Comparison of ENCODE assay signal across 31 mouse cellular contexts in genomic region chr10:64671469-64671868, GRCm38 (mm10).
"Had no signal": no experiment of that assay in that cellular context is flagged by ENCODE, and none has a peak within 500 bp of the region (broad histone marks: within the 10 kb centered on the region; RNA-seq: fewer than 3 reads in every experiment).

No protein-coding gene starts in this region.

- H3K4me1 ChIP-seq: heart, embryonic 12.5 days; heart, embryonic 13.5 days; heart, embryonic 15.5 days; hindbrain, embryonic 12.5 days; hindbrain, embryonic 13.5 days; hindbrain, embryonic 15.5 days; intestine, embryonic 15.5 days; kidney, embryonic 15.5 days had no signal

- DNase-seq: heart, postnatal 10 days; heart, postnatal 14 days; heart, postnatal 36 days; heart, postnatal 4 days; kidney, adult 11 months; kidney, adult 18-20 months; kidney, adult 2 months; kidney, adult 8-10 months; kidney, adult 9 months; kidney, postnatal 10 days; kidney, postnatal 14 days; kidney, postnatal 25 days; kidney, postnatal 36 days; kidney, postnatal 4 days; layer of hippocampus, adult 9-11 months; layer of hippocampus, postnatal 36 days had no signal

- H3K9ac ChIP-seq: heart, embryonic 12.5 days; heart, embryonic 13.5 days; heart, embryonic 15.5 days; hindbrain, embryonic 12.5 days; hindbrain, embryonic 13.5 days; hindbrain, embryonic 14.5 days; hindbrain, embryonic 15.5 days; intestine, embryonic 15.5 days; kidney, embryonic 15.5 days had no signal

- H3K4me3 ChIP-seq: heart, embryonic 12.5 days; heart, embryonic 13.5 days; heart, embryonic 15.5 days; hindbrain, embryonic 10.5 days; hindbrain, embryonic 12.5 days; hindbrain, embryonic 13.5 days; hindbrain, embryonic 15.5 days; intestine, embryonic 15.5 days; kidney, embryonic 15.5 days; layer of hippocampus, adult 2 months; left cerebral cortex, adult 2 months had no signal

- H3K36me3 ChIP-seq: heart, embryonic 12.5 days; heart, embryonic 13.5 days; heart, embryonic 15.5 days; hindbrain, embryonic 10.5 days; hindbrain, embryonic 12.5 days; hindbrain, embryonic 13.5 days; hindbrain, embryonic 15.5 days; intestine, embryonic 15.5 days; kidney, embryonic 15.5 days had no signal

- H3K27ac ChIP-seq: heart, embryonic 13.5 days; heart, embryonic 15.5 days; hindbrain, embryonic 10.5 days; hindbrain, embryonic 12.5 days; hindbrain, embryonic 13.5 days; hindbrain, embryonic 14.5 days; hindbrain, embryonic 15.5 days; hindbrain, postnatal 0 days; intestine, embryonic 15.5 days; kidney, embryonic 15.5 days; kidney, postnatal 0 days; layer of hippocampus, adult 2 months; left cerebral cortex, adult 2 months had no signal

- H3K4me2 ChIP-seq: heart, embryonic 11.5 days; heart, embryonic 12.5 days; heart, embryonic 13.5 days; heart, embryonic 15.5 days; hindbrain, embryonic 12.5 days; hindbrain, embryonic 13.5 days; hindbrain, embryonic 14.5 days; hindbrain, embryonic 15.5 days; intestine, embryonic 15.5 days; kidney, embryonic 15.5 days had no signal

- H3K9me3 ChIP-seq: heart, embryonic 12.5 days; heart, embryonic 13.5 days; heart, embryonic 15.5 days; hindbrain, embryonic 10.5 days; hindbrain, embryonic 12.5 days; hindbrain, embryonic 15.5 days; intestine, embryonic 15.5 days; kidney, embryonic 15.5 days had no signal

- H3K27me3 ChIP-seq: heart, embryonic 12.5 days; heart, embryonic 13.5 days; heart, embryonic 15.5 days; hindbrain, embryonic 12.5 days; hindbrain, embryonic 13.5 days; hindbrain, embryonic 15.5 days; intestine, embryonic 15.5 days; kidney, embryonic 15.5 days had no signal
